Mouse (Mus musculus) liver, embryonic 14.5 days (tissue): ENCODE data around the gene Znrf3. TPM values are rescaled to one million over a fixed set of nuclear protein-coding genes. Genes with fewer than 3 reads are reported as not detected.

ENCODE experiments used
- ATAC-seq: fragments of 200-750 bp; cut with Nextera tagmentation; 2 replicates; pipeline ENCODE4 v1.8.0; 2017; ENCODE audit warnings: moderate number of reproducible peaks, mild to moderate bottlenecking, moderate library complexity; ENCODE audit not compliant: insufficient read depth
- DNase-seq, 3 experiments: peaks; one replicate each; pipeline ENCODE4 v3.0.0-alpha.2; 2012 to 2013; ENCODE audit warnings: low read depth in 3 of 3, low spot score in 3 of 3
- H3K27ac ChIP-seq: fragments of 300-500 bp; sonication (generic); 2 replicates; pipeline ENCODE4 v1.5.1; 2014; ENCODE audit warnings: moderate library complexity, mild to moderate bottlenecking, control low read depth, inconsistent platforms
- H3K27me3 ChIP-seq: fragments of 300-500 bp; sonication (generic); 2 replicates; pipeline ENCODE4 v1.6.1; 2014; ENCODE audit warnings: mild to moderate bottlenecking, low read length, moderate library complexity; ENCODE audit not compliant: control insufficient read depth, insufficient read depth
- H3K36me3 ChIP-seq: fragments of 300-500 bp; sonication (generic); replicated peaks from 2 replicates; pipeline ENCODE4 v1.6.1; 2014; ENCODE audit warnings: low read depth; ENCODE audit not compliant: control insufficient read depth, insufficient read depth
- H3K4me1 ChIP-seq, 2 experiments: fragments of 200-500 bp in 1 of 2; fragments of 300-500 bp in 1 of 2; sonication (generic) in 1 of 2; replicated peaks; 2 replicates each; pipeline ENCODE4 v1.6.1; 2012 to 2014; ENCODE audit warnings: antibody characterized with exemption in 1 of 2, inconsistent platforms in 1 of 2, low read length in 1 of 2; ENCODE audit not compliant: control insufficient read depth in 2 of 2, insufficient read depth in 2 of 2
- H3K4me2 ChIP-seq: fragments of 300-500 bp; sonication (generic); 2 replicates; pipeline ENCODE4 v1.6.1; 2014; ENCODE audit warnings: low read depth, mild to moderate bottlenecking, control low read depth, moderate library complexity
- H3K4me3 ChIP-seq, 2 experiments: fragments of 200-500 bp in 1 of 2; fragments of 300-500 bp in 1 of 2; sonication (generic) in 1 of 2; 2 replicates each; pipeline ENCODE4 v1.5.1; 2012 to 2014; ENCODE audit warnings: low read depth in 2 of 2, low read length in 2 of 2, mild to moderate bottlenecking in 2 of 2, control low read depth in 1 of 2, inconsistent platforms in 1 of 2, moderate library complexity in 1 of 2; ENCODE audit not compliant: insufficient read depth in 1 of 2
- H3K9ac ChIP-seq: fragments of 300-500 bp; sonication (generic); replicated peaks from 2 replicates; pipeline ENCODE4 v1.6.1; 2014; ENCODE audit warnings: mild to moderate bottlenecking, control low read depth, moderate library complexity
- H3K9me3 ChIP-seq: fragments of 300-500 bp; sonication (generic); 2 replicates; pipeline ENCODE4 v1.6.1; 2016; ENCODE audit warnings: low read length, mixed read lengths; ENCODE audit not compliant: control insufficient read depth
- CTCF ChIP-seq: IDR thresholded peaks from 2 replicates; pipeline ENCODE4 v1.5.1; 2016; ENCODE audit warnings: antibody characterized with exemption, low read depth, control low read depth
- EP300 ChIP-seq: IDR thresholded peaks from 2 replicates; pipeline ENCODE4 v1.6.1; 2016; ENCODE audit warnings: antibody characterized with exemption, low read depth
- WGBS: fragments of 180-500 bp; shearing (Covaris S2); extraction: QIAGEN DNeasy Blood & Tissue Kit; methylation state at CpG from one replicate; pipeline ENCODE4 v1.1.7; 2014; ENCODE audit not compliant: insufficient replicate concordance; 5-methylcytosine and 5-hydroxymethylcytosine counted together
- polyA plus RNA-seq, 2 experiments: library from polyadenylated mRNA; depleted of rRNA in 1 of 2; stranded (reverse) in 1 of 2; unstranded in 1 of 2; fragments of >200 nt; fragmentation: Nextera tagmentation in 1 of 2; extraction: Ambion mirVana in 1 of 2; gene quantifications; 2 replicates each; pipeline versions ENCODE4 v1.2.1 to v1.2.3; 2012 to 2014

Gene Znrf3
- polyA plus RNA-seq, 2 experiments = 1.4 to 2.4 TPM

GRCm38 (mm10) chr11:5257151-5257862 lies 187.3 kb downstream of the Znrf3 start:
- no peak overlapping the region for H3K9ac ChIP-seq
- TF ChIP-seq CTCF (no peak), EP300 (no peak)
- no peaks in the 10 kb centered on the region for H3K9me3 ChIP-seq
- no peak for ATAC-seq
- H3K4me3 ChIP-seq = no peak overlapping the region
- no peak for DNase-seq
- no peak overlapping the region for H3K4me2 ChIP-seq
- H3K36me3 ChIP-seq = no peaks in the 10 kb centered on the region
- H3K27me3 ChIP-seq = peaks cover 25% of the 10 kb centered on the region
- no peak overlapping the region for H3K27ac ChIP-seq
- WGBS = 59% methylated on average over 13 of the region's 13 CpGs
- peaks cover 2 to 12% of the 10 kb centered on the region in 2 experiments; a peak in 3 of 4 replicates for H3K4me1 ChIP-seq

GRCm38 (mm10) chr11:5255509-5256014 lies 189.1 kb downstream of the Znrf3 start:
- Histone ChIP-seq H3K9me3 (no peaks in the 10 kb centered on the region), H3K4me1 (peaks cover 0 to 9% of the 10 kb centered on the region in 2 experiments; a peak in 2 of 4 replicates), H3K36me3 (no peaks in the 10 kb centered on the region), H3K27ac (no peak overlapping the region), H3K9ac (no peak overlapping the region), H3K4me2 (no peak overlapping the region), H3K27me3 (peaks cover 18% of the 10 kb centered on the region), H3K4me3 (no peak overlapping the region)
- no peak for DNase-seq
- WGBS = 64% methylated on average over 9 of the region's 9 CpGs
- TF ChIP-seq EP300 (no peak), CTCF (no peak)
- no peak for ATAC-seq

GRCm38 (mm10) chr11:5254016-5254415 lies 190.6 kb downstream of the Znrf3 start:
- Histone ChIP-seq H3K9ac (no peak overlapping the region), H3K9me3 (no peaks in the 10 kb centered on the region), H3K27me3 (peaks cover 6% of the 10 kb centered on the region), H3K36me3 (no peaks in the 10 kb centered on the region), H3K4me2 (no peak overlapping the region), H3K27ac (no peak overlapping the region), H3K4me3 (no peak overlapping the region), H3K4me1 (peaks cover 0 to 9% of the 10 kb centered on the region in 2 experiments; a peak in 2 of 4 replicates)
- TF ChIP-seq EP300 = no peak
- no peak for TF ChIP-seq CTCF
- DNase-seq (no peak), ATAC-seq (no peak)
- 53% methylated on average over 2 of the region's 2 CpGs for WGBS

- H3K4me2 ChIP-seq = no peak overlapping the region
- ATAC-seq = no peak
- H3K4me3 ChIP-seq = no peak overlapping the region
- WGBS = 32% methylated on average over 3 of the region's 3 CpGs
- TF ChIP-seq EP300 (no peak), CTCF (no peak)
- H3K27ac ChIP-seq = no peak overlapping the region
- no peaks in the 10 kb centered on the region for H3K9me3 ChIP-seq
- H3K9ac ChIP-seq = no peak overlapping the region
- peaks cover 2% of the 10 kb centered on the region for H3K27me3 ChIP-seq
- H3K4me1 ChIP-seq = peaks cover 0 to 14% of the 10 kb centered on the region in 2 experiments; a peak in 3 of 4 replicates
- H3K36me3 ChIP-seq = no peaks in the 10 kb centered on the region
- DNase-seq = no peak
These were observed 191.1 kb downstream of the Znrf3 start for GRCm38 (mm10) chr11:5253528-5253927.

- Histone ChIP-seq H3K4me1 (peaks cover 0 to 20% of the 10 kb centered on the region in 2 experiments; a peak in 3 of 4 replicates), H3K4me2 (no peak overlapping the region), H3K9me3 (no peaks in the 10 kb centered on the region), H3K4me3 (no peak overlapping the region), H3K9ac (no peak overlapping the region), H3K27ac (no peak overlapping the region), H3K27me3 (no peaks in the 10 kb centered on the region), H3K36me3 (no peaks in the 10 kb centered on the region)
- ATAC-seq (no peak), DNase-seq (no peak)
- TF ChIP-seq EP300 = no peak
- no peak for TF ChIP-seq CTCF
- WGBS = 71% methylated on average over 8 of the region's 8 CpGs
These were observed 191.9 kb downstream of the Znrf3 start for GRCm38 (mm10) chr11:5252727-5253126.
